Mouse (Mus musculus) E14TG2a.4 (cell line): ENCODE data around the gene Cd248.

Experiments used
- CTCF ChIP-seq: conservative IDR thresholded peaks from 2 replicates; pipeline ENCODE4 v1.5.1; 2014; ENCODE audit warnings: low read length
- POU5F1 ChIP-seq: IDR thresholded peaks from 2 replicates; pipeline ENCODE4 v1.6.1; 2014; ENCODE audit warnings: low read length, borderline replicate concordance

DNA sequence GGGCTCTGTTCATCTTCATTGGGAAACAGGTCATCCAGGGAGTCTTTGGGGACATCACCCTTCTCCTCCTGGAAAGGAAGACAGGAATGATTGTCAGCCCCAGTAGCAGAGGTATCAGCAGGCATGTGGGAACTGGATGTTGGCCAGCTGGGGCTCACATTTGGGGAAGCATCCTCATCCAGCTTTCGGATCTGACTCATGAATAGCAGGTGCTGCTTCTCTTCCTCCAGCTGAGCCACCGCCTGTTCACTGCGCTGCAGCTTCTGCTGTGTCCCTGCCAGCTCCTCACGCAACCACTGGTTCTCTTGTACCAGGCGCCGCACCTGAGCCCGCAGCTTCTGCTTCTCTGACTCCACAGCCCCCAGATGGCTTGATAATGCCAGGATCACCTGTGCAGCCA lies 45.9 kb downstream of the Cd248 start:
- TF ChIP-seq CTCF = no peak
- no peak for TF ChIP-seq POU5F1
